8 mouse cellular contexts compared by ENCODE assay signal in genomic region chr4:144892133-144892936, GRCm38 (mm10). TPM values are rescaled to one million over a fixed set of nuclear protein-coding genes. Genes with fewer than 3 reads are reported as not detected.
DNase-seq lines count a peak whose midpoint lies in the region; ATAC-seq lines count a peak whose summit lies in the region.

Gene Dhrs3, plus strand, starts transcription at chr4:144892827.

- peaks cover 41% of the 10 kb centered on the region for H3K4me1 ChIP-seq in intestine, embryonic 15.5 days (replicated peaks)
- H3K4me1 ChIP-seq in midbrain, embryonic 11.5 days (ENCODE audit: control insufficient read depth, insufficient read depth, low read length) = peaks cover 18% of the 10 kb centered on the region

- H3K27me3 ChIP-seq in intestine, embryonic 15.5 days (replicated peaks) = no peaks in the 10 kb centered on the region
- H3K27me3 ChIP-seq in midbrain, embryonic 11.5 days (ENCODE audit: control insufficient read depth, insufficient read depth, low read length) = peaks cover 26% of the 10 kb centered on the region

- ATAC-seq in intestine, embryonic 15.5 days = peak; percentile 77
- ATAC-seq in midbrain, embryonic 11.5 days (ENCODE audit: low FRiP score) = peak; percentile 84

- H3K9ac ChIP-seq in intestine, embryonic 15.5 days = peak within 1 kb of the TSS; percentile 76
- H3K9ac ChIP-seq in midbrain, embryonic 11.5 days (ENCODE audit: low read length) = peak within 1 kb of the TSS; percentile 44

- peak; percentile 77 to 78 for DNase-seq in adrenal gland, adult 18-20 months (ENCODE audit: low spot score in 2 of 2)
- DNase-seq in embryo, embryonic 9.5 days (ENCODE audit: extremely low spot score) = peak; percentile 86
- DNase-seq in gastrocnemius, postnatal 36 days = peak; percentile 77 to 83
- peak; percentile 84 for DNase-seq in left cerebral cortex, postnatal 4 days
- peak; percentile 97 for DNase-seq in midbrain, embryonic 11.5 days (ENCODE audit: low spot score, missing footprints)
- peak; percentile 67 for DNase-seq in right cerebral cortex, postnatal 4 days
- no peak for DNase-seq in MN1 (ENCODE audit: low spot score)

- H3K9me3 ChIP-seq in intestine, embryonic 15.5 days = no peaks in the 10 kb centered on the region
- H3K9me3 ChIP-seq in midbrain, embryonic 11.5 days (ENCODE audit: control insufficient read depth, low read length) = no peaks in the 10 kb centered on the region

- peak within 1 kb of the TSS; percentile 92 for H3K27ac ChIP-seq in intestine, embryonic 15.5 days
- H3K27ac ChIP-seq in midbrain, embryonic 11.5 days (ENCODE audit: low read depth, low read length) = no peak within 1 kb of the TSS

- intact Hi-C loops in gastrocnemius, postnatal 36 days (cut with DNase I) = loop anchor here (1.0 to 5.0 kb wide), 3 partner anchors 132 to 235 kb away; no protein-coding TSS in a partner anchor
- intact Hi-C loops in left cerebral cortex, postnatal 4 days (cut with DNase I) = loop anchor here (10.0 kb wide), 3 partner anchors 162 to 382 kb away; no protein-coding TSS in a partner anchor

- no peaks in the 10 kb centered on the region for H3K36me3 ChIP-seq in intestine, embryonic 15.5 days
- H3K36me3 ChIP-seq in midbrain, embryonic 11.5 days (ENCODE audit: control insufficient read depth, insufficient read depth, low read length) = no peaks in the 10 kb centered on the region

- peak within 1 kb of the TSS; percentile 87 for H3K4me2 ChIP-seq in intestine, embryonic 15.5 days (replicated peaks)
- H3K4me2 ChIP-seq in midbrain, embryonic 11.5 days = peak within 1 kb of the TSS; percentile 78

- under 1% methylated on average over 54 of the region's 55 CpGs for whole genome bisulfite sequencing in intestine, embryonic 15.5 days
- WGBS in midbrain, embryonic 11.5 days = under 1% methylated on average over 54 of the region's 55 CpGs

- peak within 1 kb of the TSS; percentile 71 for H3K4me3 ChIP-seq in intestine, embryonic 15.5 days (replicated peaks)
- H3K4me3 ChIP-seq in midbrain, embryonic 11.5 days (ENCODE audit: low read depth, low read length) = peak within 1 kb of the TSS; percentile 40

RNA-seq across cellular contexts. Expression of gene Dhrs3, which starts in this region (rescaled TPM):
- total RNA-seq in adrenal gland, adult 18-20 months (2021) = 100 to 1,000 TPM; 101 to 111 TPM
- total RNA-seq in gastrocnemius, postnatal 36 days (2021) = 10 to 100 TPM; 30.4 to 45.8 TPM
- polyA plus RNA-seq in intestine, embryonic 15.5 days (2015; fragmentation: Nextera tagmentation; extraction: Ambion mirVana) = 109 and 115 TPM in 2 replicates
- 10 to 100 TPM; 16.4 to 22.8 TPM for total RNA-seq in left cerebral cortex, postnatal 4 days (2021)
- 5.9 and 7.9 TPM in 2 replicates for polyA plus RNA-seq in midbrain, embryonic 11.5 days (2014; fragmentation: Nextera tagmentation; extraction: Ambion mirVana)

Comparison
In these comparisons a context has a peak if more than half of its experiments do, and no peak if none do; other contexts are left out.
1. RNA of gene Dhrs3 (polyA plus RNA-seq): 109 to 115 TPM in intestine, embryonic 15.5 days; 5.9 to 7.9 TPM in midbrain, embryonic 11.5 days; every median in the first group is over 10 times any median in the second.